In genomic region chr12:112617184-112617583, GRCm38 (mm10) we compare ENCODE assay signal across 9 mouse cellular contexts. TPM values are rescaled to one million over a fixed set of nuclear protein-coding genes. Genes with fewer than 3 reads are reported as not detected.
A peak's percentile ranks its signal among the peaks of the same experiment; 100 is the strongest.
DNase-seq lines count a peak whose midpoint lies in the region; ATAC-seq and TF ChIP-seq lines count a peak whose summit lies in the region.
"Had no signal": no experiment of that assay in that cellular context is flagged by ENCODE, and none has a peak within 500 bp of the region (broad histone marks: within the 10 kb centered on the region; RNA-seq: fewer than 3 reads in every experiment).

No protein-coding gene starts in this region.

- 74% methylated on average over 11 of the region's 11 CpGs for WGBS in heart, embryonic 11.5 days (ENCODE audit: insufficient replicate concordance)

- no peaks in the 10 kb centered on the region for H3K36me3 ChIP-seq in heart, embryonic 11.5 days (ENCODE audit: control insufficient read depth, insufficient read depth, low read length)
- H3K36me3 ChIP-seq: hindbrain, embryonic 15.5 days had no signal

- H3K4me3 ChIP-seq in heart, embryonic 11.5 days (ENCODE audit: low read depth, low read length), result no peak overlapping the region
- no peak overlapping the region for H3K4me3 ChIP-seq in bone marrow macrophage, adult 2 months (ENCODE audit: insufficient read depth, low read length)
- H3K4me3 ChIP-seq: hindbrain, embryonic 15.5 days had no signal

- DNase-seq in heart, postnatal 14 days, result no peak
- DNase-seq in layer of hippocampus, postnatal 10 days (ENCODE audit: low spot score in 2 of 2), result peak; percentile 51 to 56
- peak; percentile 79 for DNase-seq in right cerebral cortex, postnatal 25 days
- no peak for DNase-seq in gastrocnemius, postnatal 25 days
- DNase-seq in urinary bladder, postnatal 25 days (ENCODE audit: low spot score), result no peak
- no peak for DNase-seq in kidney, adult 8-10 months

- H3K27me3 ChIP-seq in heart, embryonic 11.5 days (ENCODE audit: control insufficient read depth, insufficient read depth, low read length), result peaks cover 10% of the 10 kb centered on the region

- intact Hi-C loops in heart, postnatal 14 days (cut with DNase I), result no loop called here

- peaks cover 41% of the 10 kb centered on the region for H3K4me1 ChIP-seq in heart, embryonic 11.5 days (ENCODE audit: control insufficient read depth, insufficient read depth, low read length)
- H3K4me1 ChIP-seq in bone marrow macrophage, adult 2 months (ENCODE audit: control insufficient read depth, insufficient read depth, low read length), result peaks cover 53% of the 10 kb centered on the region

- no peak for TF ChIP-seq CTCF in bone marrow macrophage, adult 2 months (IDR thresholded peaks at IDR 0.05; ENCODE audit: low read depth, low read length)

- H3K9me3 ChIP-seq in heart, embryonic 11.5 days (replicated peaks; ENCODE audit: control insufficient read depth, low read length), result no peaks in the 10 kb centered on the region
- H3K9me3 ChIP-seq: hindbrain, embryonic 15.5 days had no signal

- no peak overlapping the region for H3K9ac ChIP-seq in heart, embryonic 11.5 days (ENCODE audit: low read depth, low read length)
- H3K9ac ChIP-seq: hindbrain, embryonic 15.5 days had no signal

- no peak overlapping the region for H3K4me2 ChIP-seq in heart, embryonic 11.5 days
- H3K4me2 ChIP-seq: hindbrain, embryonic 15.5 days had no signal

- TF ChIP-seq POLR2A in bone marrow macrophage, adult 2 months (IDR thresholded peaks at IDR 0.05; ENCODE audit: borderline replicate concordance, low read depth, low read length), result no peak

- ATAC-seq in heart, embryonic 11.5 days (replicated peaks; ENCODE audit: insufficient number of reproducible peaks, low FRiP score, low TSS enrichment), result no peak

- peak overlapping the region; percentile 92 for H3K27ac ChIP-seq in heart, embryonic 11.5 days (ENCODE audit: low read depth, low read length)
- peak overlapping the region; percentile 81 for H3K27ac ChIP-seq in bone marrow macrophage, adult 2 months (ENCODE audit: insufficient read depth, low read depth, low read length)
- H3K27ac ChIP-seq: hindbrain, embryonic 15.5 days had no signal

RNA-seq across cellular contexts. Expression of gene Adssl1, which starts 2.7 kb away (rescaled TPM):
- 73.3 and 75.2 TPM in 2 replicates for polyA plus RNA-seq in heart, embryonic 11.5 days (2014; fragmentation: Nextera tagmentation; extraction: Ambion mirVana)
- 100 to 1,000 TPM; 119 to 129 TPM for total RNA-seq in heart, postnatal 14 days (2021)
- polyA plus RNA-seq in bone marrow macrophage, adult 2 months (2012; ENCODE audit: insufficient read depth, insufficient read length, missing spikeins), result 33.2 and 38.5 TPM in 2 replicates
- total RNA-seq in layer of hippocampus, postnatal 10 days (2021), result 1 to 10 TPM; 2.1 to 2.4 TPM
- total RNA-seq in gastrocnemius, postnatal 25 days (2021), result 100 to 1,000 TPM; 887 to 928 TPM

RNA-seq across cellular contexts. Expression of gene Siva1, which starts 27.3 kb away (rescaled TPM):
- 141 and 156 TPM in 2 replicates for polyA plus RNA-seq in heart, embryonic 11.5 days (2014; fragmentation: Nextera tagmentation; extraction: Ambion mirVana)
- total RNA-seq in heart, postnatal 14 days (2021), result 10 to 100 TPM; 25.4 to 30.9 TPM
- 34.9 and 52.4 TPM in 2 replicates for polyA plus RNA-seq in bone marrow macrophage, adult 2 months (2012; ENCODE audit: insufficient read depth, insufficient read length, missing spikeins)
- total RNA-seq in layer of hippocampus, postnatal 10 days (2021), result 10 to 100 TPM; 17.0 to 19.5 TPM
- 10 to 100 TPM; 13.4 to 16.1 TPM for total RNA-seq in gastrocnemius, postnatal 25 days (2021)

RNA-seq across cellular contexts. Expression of gene Inf2, which starts 28.6 kb away (rescaled TPM):
- 3.2 and 3.8 TPM in 2 replicates for polyA plus RNA-seq in heart, embryonic 11.5 days (2014; fragmentation: Nextera tagmentation; extraction: Ambion mirVana)
- total RNA-seq in heart, postnatal 14 days (2021), result 10 to 100 TPM; 19.8 to 21.5 TPM
- 28.0 and 30.8 TPM in 2 replicates for polyA plus RNA-seq in bone marrow macrophage, adult 2 months (2012; ENCODE audit: insufficient read depth, insufficient read length, missing spikeins)
- total RNA-seq in layer of hippocampus, postnatal 10 days (2021), result 10 to 100 TPM; 80.9 to 91.4 TPM
- total RNA-seq in gastrocnemius, postnatal 25 days (2021), result 10 to 100 TPM; 10.3 to 10.9 TPM

RNA-seq across cellular contexts. Expression of gene Akt1, which starts 57.5 kb away (rescaled TPM):
- polyA plus RNA-seq in heart, embryonic 11.5 days (2014; fragmentation: Nextera tagmentation; extraction: Ambion mirVana), result 94.2 and 108 TPM in 2 replicates
- 100 to 1,000 TPM; 217 to 237 TPM for total RNA-seq in heart, postnatal 14 days (2021)
- 169 and 176 TPM in 2 replicates for polyA plus RNA-seq in bone marrow macrophage, adult 2 months (2012; ENCODE audit: insufficient read depth, insufficient read length, missing spikeins)
- 100 to 1,000 TPM; 182 to 185 TPM for total RNA-seq in layer of hippocampus, postnatal 10 days (2021)
- 10 to 100 TPM; 63.5 to 69.7 TPM for total RNA-seq in gastrocnemius, postnatal 25 days (2021)

Comparison
In these comparisons a context has a peak if more than half of its experiments do, and no peak if none do; other contexts are left out.
1. DNase-seq: peak in layer of hippocampus, postnatal 10 days (2 of 2) and right cerebral cortex, postnatal 25 days (single experiment); none in heart, postnatal 14 days (0 of 2), gastrocnemius, postnatal 25 days (single experiment), urinary bladder, postnatal 25 days (single experiment) and kidney, adult 8-10 months (0 of 2).
2. RNA of gene Adssl1, which starts 2.7 kb away (total RNA-seq): 887 to 928 TPM in gastrocnemius, postnatal 25 days and 119 to 129 TPM in heart, postnatal 14 days; 2.1 to 2.4 TPM in layer of hippocampus, postnatal 10 days; every median in the first group is over 10 times any median in the second.